Mouse (Mus musculus): ENCODE data around the gene Trpm4.
A peak's percentile ranks its signal among the peaks of the same experiment; 100 is the strongest.
"Not testable (repeated sequence)": the region's sequence is repeated elsewhere in the genome, so short reads cannot be mapped to it uniquely, and the experiment has no call there.

Gene Trpm4

DNA sequence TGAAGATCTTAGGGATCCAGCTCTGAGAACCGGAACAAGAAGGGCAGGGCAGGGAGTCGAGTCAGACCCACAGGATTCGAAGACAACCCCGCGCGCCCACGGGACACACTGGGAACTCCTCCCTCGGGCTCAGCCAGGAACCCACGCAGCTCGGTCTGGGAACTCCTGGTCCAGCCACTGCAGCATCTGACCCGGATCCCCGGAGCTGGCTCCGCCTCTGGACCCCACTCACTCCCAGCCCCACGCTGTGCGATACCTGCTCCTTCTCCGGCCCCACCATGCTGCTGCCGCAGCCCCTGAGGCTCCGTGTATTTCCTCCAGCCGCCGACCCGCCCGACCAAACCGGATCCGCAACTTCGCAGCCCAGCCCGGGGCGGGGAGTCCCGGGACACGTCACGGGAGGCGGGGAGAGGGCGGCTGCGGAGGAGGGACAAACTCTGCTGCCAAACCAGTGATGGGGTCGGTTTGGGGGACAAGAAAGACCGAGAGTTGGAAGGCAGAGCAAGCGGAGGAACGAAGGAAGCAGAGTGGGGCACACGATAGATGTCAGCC, at the start of gene Trpm4:
Gene Trpm4, minus strand, starts transcription at position 350 of the 552 bp plus-strand sequence.
- peak; percentile 84 for DNase-seq (ENCODE audit: low spot score)

DNA sequence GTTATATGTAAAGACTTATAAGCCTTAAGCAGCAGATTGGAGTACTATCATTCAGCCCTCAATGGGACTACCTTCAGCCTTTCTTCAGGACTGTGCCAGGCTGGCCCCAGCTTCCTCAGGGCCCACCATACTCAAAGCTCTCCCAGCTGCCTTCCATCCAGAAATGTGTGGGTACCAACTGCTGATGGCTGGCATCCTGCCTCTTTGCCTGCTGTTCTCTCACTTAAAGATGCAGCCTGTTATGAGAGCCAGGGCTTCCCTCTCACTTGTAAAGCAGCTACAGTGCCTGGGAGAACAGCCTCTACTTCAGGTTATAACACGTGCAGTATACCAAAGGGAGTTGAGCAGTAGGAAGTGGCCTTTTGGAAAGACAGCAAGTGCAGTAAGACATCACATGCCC, 42.5 kb upstream of the Trpm4 start:
- DNase-seq (ENCODE audit: low spot score), result no peak

DNA sequence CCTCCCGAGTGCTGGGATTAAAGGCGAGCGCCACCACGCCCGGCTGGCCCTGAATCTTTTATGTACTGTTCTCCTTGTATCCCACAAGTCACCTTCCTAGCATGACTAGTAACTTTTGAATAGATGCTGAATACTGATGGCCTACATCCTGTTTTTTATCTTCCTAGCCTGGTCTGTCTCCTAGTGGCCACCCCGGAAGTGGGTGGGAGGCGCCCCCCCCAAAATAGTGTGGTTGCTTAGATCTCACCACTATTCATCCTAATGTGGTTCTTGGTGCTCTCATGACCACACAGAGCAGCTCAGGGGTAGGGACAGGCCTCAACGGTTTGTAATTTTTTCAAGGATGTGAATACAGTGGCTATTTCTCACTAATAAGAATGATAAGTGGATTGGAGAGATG, 41.0 kb upstream of the Trpm4 start:
- no peak for DNase-seq (ENCODE audit: low spot score)

DNA sequence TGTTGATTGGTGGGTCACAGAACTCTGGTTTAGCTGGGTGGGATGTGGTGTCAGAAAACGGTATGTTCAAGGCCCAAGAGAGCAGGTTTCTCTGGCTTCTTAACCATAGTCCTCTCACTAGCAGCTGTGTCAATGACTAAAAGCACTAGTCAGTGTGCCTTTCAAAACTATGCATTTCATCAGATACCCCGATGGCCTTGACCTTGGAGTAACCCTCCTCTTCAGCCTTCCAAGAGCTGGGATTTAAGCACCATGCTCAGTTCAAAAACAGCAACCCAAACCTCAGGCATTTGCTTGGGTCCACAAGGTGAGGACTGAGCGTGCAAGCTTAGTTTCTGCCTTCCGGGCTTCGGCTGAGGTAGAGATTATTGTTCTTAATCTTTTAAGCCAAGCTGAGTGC, 38.8 kb upstream of the Trpm4 start:
- no peak for DNase-seq (ENCODE audit: low spot score)

DNA sequence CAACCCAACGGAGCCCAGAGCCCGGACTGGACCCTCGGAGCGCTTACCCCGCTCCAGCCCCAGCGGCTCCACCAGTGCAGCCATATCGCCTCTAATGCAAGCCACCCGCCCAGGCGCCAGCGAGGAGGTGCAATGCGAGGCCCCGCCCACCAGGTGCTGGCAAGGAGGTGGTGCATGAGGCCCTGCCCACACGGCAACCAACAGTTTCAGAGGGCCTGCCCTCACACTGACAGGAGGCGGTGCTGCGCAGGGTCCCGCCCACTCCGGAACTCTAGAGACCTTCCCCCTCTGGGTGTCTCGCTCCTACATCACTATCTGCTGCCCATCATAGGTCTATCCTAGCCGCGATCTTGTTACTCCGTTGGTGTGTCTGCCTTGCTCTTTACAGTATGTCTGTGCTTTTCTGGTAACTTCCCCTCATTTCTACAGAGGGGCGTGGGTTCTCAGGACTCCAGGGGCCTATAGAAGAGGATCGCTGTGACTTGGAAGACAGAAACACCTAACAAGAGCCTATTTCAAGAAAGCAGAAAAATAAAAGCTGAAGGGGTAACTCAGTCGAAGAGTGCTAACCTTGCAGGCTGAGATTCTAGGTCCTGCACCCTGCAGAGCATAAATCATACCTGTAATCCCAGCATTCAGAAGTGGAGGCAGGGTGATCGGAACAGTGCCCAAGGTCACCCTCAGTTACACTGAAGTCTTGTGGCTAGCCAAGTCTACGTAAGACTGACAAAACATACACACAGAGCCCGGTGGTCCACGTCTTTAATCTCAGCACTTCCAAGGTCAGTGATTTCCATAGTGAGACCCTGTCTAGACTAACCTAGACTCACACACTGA, 37.1 kb upstream of the Trpm4 start, which contains the start of gene Lin7b:
Gene Lin7b, minus strand, starts transcription at position 109 of the 837 bp plus-strand sequence.
- peak; percentile 87 for DNase-seq (ENCODE audit: low spot score)

DNA sequence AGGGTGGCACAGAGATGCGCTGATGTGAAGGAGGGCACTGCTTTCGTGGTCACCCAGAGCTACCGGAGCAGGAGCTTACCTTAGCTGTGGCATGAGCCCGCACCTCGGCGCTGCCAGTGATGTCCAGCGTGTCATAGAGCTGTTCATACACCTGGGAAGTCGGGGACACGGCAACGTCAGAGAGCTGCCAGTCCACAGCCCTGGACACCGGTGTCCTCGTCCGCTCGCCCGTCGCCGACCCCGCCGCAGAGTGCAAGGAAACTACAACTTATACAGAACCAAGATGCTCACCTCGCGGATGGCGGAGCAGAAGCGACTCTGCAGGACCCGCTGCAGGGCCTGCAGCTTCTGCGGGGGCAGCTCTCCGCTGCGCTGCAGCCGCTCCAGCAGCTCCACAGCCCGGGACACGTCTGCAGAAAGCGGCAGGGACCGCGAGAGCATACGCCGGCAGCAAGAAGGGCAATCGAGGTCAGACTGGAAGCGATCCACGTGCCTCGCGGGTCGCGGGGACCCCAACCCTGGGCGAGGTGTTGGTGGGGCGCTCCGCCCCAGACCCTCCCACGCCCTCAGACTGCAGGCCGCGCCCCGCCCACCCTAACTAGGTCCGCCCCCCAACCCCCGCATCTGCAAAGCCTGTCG, 36.4 kb upstream of the Trpm4 start:
- no peak for DNase-seq (ENCODE audit: low spot score)

DNA sequence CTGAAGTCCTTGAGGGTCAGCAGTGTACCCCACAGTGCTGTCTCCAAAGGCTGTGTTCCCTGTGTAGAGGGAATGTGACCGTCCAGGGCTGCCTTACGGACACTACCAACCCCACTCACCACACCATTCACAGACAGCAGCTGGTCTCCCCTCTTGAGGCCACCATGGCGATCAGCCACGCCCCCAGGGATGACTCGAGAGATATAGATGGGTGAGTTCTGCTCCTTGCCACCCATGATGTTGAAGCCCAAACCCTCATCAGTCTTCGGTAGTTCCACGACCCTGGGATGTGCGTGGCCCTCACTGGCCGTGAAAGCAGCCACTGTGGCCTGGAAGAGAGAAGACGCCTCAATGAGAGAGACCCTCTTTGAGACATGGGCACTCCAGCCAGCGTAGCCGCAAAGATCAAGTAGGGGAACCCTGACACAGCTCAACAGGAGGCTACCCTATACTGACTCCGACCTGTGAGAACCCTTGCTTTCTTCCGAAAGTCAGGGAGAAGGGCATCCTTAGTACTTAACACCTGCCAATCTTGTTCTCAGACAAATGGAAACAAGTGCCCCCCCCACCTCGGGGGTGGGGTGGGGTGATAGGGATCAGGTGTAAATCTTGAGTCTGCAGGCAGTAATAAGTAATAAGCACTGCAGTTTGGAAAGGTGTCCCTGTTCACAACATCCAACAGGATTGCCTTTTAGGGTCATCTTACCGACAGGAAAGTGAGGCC, 35.6 kb upstream of the Trpm4 start:
- DNase-seq (ENCODE audit: low spot score), result no peak

DNA sequence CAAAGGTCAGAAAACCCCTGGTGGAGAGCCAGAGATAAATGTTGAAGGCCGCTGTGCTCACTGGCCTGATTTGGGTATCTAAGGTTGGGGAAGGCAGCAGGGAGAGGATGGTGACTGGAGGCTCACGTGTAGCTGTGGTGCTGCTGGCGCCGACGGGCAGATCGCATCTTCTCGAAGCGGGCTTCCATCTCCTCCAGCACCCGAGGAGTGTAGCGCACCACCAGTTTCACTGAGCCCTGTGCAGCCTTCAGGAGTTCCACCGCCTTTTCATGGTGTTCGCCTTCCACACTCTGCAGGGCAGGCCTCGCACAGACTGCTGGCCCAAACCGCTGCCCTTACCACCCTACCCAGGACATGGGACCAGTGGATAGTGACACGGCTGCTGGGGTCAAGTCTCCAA, 34.6 kb upstream of the Trpm4 start:
- DNase-seq (ENCODE audit: low spot score), result no peak

DNA sequence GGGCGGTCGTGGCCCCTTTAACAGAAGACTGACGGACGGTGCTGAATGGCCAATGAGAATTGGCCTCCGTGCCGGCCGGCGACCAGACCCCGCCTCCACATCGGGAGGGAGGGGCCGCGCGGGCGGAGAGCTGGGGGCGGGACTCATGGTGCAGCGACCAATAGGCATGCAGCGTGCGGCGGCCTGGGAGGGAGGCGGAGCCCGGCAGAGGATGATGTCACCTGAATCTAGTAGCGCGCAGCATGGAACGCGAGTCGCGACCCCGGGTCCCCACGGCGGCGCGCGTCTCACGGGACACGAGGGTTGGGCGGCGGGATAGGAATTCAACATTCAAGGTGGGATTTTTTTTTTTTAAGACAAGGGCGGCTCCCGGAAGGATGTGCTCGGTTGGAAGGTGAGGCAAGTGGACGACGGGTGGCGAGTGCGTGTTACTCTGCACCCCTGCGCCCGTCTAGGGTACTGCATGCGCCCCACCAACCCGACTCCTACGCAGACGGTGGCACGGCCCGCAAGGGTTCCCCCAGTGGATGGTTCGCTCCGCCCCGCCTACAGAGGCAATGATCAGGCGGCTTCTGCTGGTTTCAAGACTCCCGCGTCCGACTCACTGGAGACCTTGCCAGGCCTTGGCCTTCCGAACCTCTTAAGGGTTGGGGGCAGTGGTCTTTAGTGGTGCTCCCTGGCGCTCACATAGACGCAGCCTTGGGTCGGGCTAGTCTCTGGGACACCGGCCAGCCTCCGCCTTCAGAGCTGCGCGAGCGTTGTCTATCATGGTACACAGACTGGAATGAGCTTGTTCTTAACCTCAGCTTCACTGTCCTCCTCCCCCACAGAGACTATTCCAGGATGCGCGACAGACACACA, 33.7 kb upstream of the Trpm4 start:
- peak; percentile 95 for DNase-seq (ENCODE audit: low spot score)

DNA sequence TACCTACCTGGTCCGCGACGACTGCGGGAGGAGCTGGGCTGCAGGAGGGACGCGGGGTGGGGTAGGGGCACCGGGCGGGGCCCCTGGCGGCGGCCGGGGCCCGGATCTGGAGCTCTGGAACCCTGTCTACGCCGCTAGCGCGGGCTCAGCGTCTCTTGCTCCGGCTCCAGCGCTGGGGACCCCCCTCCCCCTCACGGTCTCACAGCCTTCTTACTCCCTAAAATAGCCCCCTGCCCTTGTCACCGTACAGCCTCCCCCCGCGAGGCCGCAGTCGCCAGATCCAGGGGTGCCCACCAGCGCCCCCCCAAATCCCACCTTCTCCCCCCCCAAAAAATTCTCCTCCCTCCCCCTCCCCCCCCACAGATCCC, 33.1 kb upstream of the Trpm4 start, which contains the start of gene Ppfia3:
Gene Ppfia3, minus strand, starts transcription at position 368 of the 368 bp plus-strand sequence.
- DNase-seq (ENCODE audit: low spot score), result no peak

DNA sequence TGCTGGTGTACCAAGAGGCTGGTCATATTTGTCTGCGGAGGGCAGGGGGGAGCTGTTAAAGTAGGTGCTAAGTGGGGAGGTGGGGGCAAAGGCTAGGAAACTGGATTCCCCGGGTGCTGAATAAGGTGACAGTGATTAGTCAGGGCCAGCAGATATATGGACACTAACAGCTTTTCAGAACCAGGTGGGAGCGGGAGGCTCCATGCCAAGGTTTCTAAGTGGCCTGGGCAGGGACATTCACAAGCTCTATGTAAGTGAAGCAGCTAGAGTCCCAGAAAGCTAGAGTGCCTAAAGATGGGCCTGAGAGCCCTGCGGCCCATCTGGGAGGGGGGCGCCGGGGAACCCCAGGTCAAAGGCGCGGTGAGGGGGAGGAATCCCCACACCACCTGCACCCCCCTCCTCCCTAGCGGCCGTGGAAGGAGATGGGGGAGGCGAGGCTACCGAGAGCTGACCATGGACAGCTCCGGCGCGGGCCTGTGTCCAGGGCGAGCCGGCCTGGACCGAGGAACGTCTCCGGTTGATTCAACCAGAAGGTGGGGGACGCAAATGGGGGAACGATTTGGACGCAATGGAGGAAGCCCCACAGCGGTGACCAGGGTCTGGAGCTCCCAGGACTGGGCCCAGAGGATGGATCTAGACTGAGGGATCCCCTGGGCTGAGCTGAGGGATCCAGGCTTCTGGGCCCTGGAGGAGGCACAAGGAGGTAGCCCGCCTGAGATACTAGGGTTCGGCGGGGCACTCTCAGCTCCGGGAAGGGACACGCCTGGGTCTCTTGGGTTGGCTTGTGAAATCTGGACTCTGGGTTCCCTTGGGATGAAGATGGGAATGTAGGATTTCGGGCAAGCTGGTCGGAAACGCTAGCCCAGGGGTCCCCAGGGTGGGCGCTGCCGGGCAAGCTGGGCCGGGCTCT, 32.4 kb upstream of the Trpm4 start:
- DNase-seq (ENCODE audit: low spot score), result no peak

DNA sequence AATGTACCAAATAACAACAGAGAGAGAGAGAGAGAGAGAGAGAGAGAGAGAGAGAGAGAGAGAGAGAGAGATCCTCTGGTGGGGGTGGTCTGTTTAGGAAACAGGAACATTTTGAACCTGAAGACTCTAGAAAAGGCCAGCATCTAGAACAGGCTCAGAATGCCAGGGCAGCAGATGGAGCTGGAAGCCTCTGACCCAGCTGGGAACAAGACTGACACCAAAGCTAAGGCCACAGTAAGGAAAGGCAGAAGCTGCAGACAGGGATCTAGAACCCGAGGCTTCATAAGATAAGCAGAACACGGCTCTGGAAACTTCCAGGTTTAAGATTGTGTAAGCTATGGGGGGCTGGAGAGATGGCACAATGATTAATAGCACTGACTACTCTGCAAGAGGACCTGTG, 30.4 kb upstream of the Trpm4 start:
- no peak for DNase-seq (ENCODE audit: low spot score)

DNA sequence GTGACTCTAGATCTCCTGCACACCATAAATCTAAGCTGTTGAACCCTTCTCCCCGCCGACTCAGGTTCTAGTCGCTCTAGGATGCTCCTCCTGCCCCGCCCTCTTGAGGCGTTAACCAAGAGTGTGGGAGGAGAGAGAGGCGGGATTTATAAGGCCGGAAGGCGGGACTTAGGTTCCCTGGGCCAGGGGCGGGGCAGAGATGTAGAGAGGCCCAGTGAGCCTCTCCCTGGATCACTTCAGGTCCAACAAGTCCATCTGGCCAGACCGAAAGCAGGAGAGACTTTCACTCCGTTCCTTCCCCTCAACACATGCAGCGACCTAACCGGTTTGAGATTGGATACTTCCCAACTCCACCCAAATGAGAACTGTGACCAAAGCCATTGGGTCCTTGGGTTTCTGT, 29.2 kb upstream of the Trpm4 start:
- peak; percentile 55 for DNase-seq (ENCODE audit: low spot score)

DNA sequence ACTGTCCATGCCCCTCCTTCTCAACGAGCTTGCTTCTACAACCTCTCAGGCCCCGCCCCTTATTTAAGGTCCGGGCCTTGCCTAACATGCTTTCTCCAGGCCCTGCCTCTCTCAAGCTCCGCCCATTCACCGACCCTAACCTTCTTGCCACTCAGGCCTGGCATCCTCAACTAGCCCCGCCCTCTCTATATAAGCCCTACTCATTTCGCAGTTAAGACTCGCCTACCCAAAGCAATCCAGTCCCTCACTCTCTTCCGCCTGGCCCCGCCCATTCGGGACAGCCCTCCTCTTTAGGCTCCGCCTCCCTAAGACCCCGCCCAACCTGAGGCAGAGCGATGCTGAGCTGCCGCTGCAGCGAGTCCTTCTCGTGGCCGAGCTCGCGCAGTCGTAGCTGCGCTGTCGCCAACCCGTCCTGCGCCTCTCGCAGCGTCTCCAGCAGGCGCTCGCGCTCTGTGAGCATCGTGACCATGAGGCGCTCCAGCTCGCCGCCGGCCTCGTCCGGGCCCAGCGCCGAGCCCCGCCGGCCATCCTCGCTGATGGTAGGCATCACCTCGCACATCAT, 27.7 kb upstream of the Trpm4 start:
- DNase-seq (ENCODE audit: low spot score), result peak; percentile 85

DNA sequence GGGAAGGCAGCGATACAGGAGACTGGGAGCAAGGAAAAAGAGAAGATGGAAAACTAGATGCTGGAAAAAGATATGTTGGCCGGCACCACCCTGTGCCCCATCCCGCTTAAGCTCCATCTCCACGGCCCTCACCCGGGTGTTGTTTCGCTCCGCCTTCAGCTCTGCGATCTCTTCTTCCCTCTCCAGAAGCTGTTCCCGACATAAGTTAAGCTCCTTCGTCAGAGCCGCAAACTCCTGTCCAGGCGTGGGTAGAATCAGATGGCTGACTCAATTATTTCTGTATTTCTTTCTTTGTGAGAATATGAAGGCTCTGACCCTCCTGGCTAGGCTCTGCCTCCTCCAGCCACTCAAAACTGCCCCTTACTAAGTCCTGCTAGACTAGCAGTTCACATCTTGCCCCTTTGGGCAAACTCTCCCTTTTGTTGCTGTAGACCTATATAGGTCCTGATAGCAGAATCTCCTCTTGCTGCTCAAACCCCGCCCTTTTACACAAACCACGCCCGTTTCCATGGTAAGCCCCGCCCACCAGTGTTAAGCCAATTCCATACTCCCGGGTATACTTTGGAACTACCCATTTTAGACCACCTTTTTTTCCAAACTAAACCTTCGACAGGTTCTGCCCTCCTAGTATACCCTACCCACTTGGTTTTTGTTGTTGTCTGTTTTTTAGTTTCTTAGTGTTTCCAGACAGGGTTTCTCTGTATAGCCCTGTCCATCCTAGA, 27.0 kb upstream of the Trpm4 start:
- no peak for DNase-seq (ENCODE audit: low spot score)

DNA sequence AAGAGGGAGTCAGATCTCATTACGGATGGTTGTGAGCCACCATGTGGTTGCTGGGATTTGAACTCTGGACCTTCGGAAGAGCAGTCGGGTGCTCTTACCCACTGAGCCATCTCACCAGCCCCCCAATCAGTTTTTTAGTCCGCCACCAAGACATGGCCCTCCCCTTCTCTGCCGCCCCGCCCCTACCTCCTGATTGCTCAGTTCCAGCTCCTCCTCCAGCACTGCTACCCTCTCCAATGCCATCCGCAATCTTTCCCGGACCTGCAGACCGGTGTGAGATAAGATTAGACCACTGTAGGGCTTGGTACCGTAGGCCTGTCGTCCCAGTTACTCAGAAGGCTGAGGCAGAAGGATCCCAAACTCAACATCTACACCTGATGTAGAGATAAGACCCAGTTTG, 25.5 kb upstream of the Trpm4 start:
- not testable (repeated sequence) for DNase-seq (ENCODE audit: low spot score)

DNA sequence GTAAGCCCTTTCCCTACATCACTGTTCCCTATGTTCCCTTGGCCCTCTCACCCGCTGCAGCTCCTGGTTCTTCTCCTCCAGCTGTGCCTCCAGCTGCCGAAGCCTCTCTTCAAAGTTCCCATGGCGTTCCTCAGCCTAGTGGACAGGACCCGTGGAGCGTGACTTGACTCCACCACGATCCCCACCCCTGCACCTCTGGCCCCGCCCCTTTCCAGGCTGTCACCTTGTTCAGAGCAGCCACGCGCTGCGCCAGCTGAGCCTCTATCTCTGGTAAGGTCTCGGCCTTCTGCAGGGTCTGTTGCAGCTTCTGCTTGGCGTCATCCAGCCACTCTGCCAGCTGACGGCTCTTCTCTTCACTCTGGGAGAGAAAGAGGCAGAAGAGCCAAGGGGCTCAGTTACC, 22.5 kb upstream of the Trpm4 start:
- DNase-seq (ENCODE audit: low spot score), result no peak

DNA sequence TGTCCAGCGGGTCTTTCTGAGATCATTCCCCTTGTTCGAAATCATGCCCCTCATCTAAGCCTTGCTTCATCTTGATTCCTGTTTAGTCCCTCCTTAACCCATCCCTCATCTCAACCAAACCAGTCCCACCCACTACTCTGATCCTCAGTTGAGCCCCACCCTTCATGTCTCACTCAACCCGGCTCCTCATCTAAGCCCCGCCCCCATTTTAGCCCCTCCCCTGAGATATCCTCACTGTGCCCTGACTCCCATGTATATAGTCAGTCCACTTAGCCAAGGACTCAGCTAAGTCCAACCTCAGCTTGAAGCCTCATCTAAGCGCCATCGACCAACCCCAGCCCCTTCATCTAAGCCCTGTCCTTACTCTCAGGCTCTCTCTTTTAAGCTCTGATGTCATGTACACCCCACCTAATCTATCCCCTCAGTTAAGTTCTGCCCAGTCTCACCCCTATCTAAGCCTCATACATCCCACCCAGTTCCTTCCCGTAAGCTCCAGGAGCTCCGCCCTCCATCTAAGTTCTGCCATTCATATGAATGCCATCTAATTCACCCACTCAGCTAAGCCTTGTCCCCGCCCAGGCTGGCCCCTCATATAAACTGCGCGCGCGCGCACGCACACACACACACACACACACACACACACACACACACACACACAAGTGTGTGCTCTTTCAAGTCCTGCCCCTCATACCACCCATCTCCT, 21.9 kb upstream of the Trpm4 start:
- DNase-seq (ENCODE audit: low spot score), result no peak

DNA sequence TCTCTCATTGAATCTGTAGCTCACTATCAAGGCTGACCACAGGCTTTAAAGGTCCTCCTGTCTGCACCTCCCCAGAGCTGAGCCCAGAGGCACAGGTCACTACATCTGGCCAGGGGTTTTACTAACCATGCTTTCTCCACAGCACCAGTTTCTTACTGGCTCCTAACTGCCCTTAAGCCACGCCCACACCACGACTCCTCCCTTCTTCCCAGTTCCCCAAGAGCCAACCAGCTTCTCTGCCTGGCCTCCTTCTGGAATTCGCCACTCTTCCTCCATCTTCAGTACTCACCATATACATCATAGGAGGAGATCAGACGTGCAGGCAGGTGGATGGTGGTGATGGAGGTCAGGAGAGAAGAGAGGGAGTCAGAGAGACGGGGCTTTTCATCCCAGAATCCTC, 19.5 kb upstream of the Trpm4 start:
- DNase-seq (ENCODE audit: low spot score), result no peak
